ENCODE assay signal across 8 mouse cellular contexts in the genomic region with DNA sequence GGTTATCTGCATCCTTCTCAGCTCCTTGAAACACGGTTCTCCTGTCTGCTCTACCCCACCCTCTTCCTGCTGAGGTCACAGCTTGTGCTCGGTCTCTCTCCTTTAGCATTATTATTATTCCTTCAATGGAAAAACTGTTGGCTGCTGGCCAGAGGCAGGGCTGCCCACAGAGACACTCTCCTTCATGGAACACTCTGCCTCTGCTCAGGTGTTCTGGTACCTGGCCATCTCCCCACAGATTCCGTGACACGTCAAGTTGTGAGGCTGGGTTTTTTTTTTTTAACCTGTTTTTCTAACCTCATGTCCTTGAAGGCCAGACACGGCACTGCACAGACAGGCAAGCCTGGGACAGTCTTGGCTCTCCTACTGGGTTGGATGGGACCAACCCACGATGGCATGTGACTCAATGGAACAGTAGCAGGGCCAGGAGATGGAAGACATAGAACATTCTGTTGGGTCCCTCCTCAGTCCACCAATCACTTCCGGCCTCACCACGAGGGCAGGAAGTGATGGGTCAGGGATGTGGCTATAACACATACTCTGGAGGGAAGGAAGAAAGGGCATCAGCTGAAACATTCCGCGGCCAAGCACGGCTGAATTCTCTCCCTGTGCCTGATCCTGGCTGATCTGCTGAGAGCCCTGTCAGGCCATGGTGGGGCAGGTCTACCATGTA. TPM values are rescaled to one million over a fixed set of nuclear protein-coding genes. Genes with fewer than 3 reads are reported as not detected.
A peak's percentile ranks its signal among the peaks of the same experiment; 100 is the strongest.
DNase-seq lines count a peak whose midpoint lies in the region; ATAC-seq lines count a peak whose summit lies in the region.

No protein-coding gene starts in this region.

- DNase-seq in CD4-positive, CD25-positive, alpha-beta regulatory T cell, adult 2 months (ENCODE audit: low read depth, low spot score) = peak; percentile 58
- peak; percentile 26 for DNase-seq in embryonic facial prominence, embryonic 14.5 days (ENCODE audit: low spot score)
- no peak for DNase-seq in urinary bladder, adult 2 months (ENCODE audit: low spot score)
- DNase-seq in ovary, adult 18-20 months (ENCODE audit: low spot score) = no peak
- no peak for DNase-seq in thymus, postnatal 0 days (ENCODE audit: low spot score)
- no peak for DNase-seq in spleen, adult 12 weeks (ENCODE audit: low spot score)

- H3K4me1 ChIP-seq in embryonic facial prominence, embryonic 14.5 days (ENCODE audit: control insufficient read depth, insufficient read depth, low read length) = peaks cover 62% of the 10 kb centered on the region
- H3K4me1 ChIP-seq in hindbrain, embryonic 16.5 days (ENCODE audit: control insufficient read depth, insufficient read depth, low read depth, low read length) = peaks cover 76% of the 10 kb centered on the region
- H3K4me1 ChIP-seq in lung, embryonic 16.5 days (replicated peaks; ENCODE audit: control insufficient read depth, insufficient read depth, low read length) = peaks cover 91% of the 10 kb centered on the region

- H3K27ac ChIP-seq in embryonic facial prominence, embryonic 14.5 days (replicated peaks; ENCODE audit: low read depth, low read length) = no peak overlapping the region
- H3K27ac ChIP-seq in hindbrain, embryonic 16.5 days (ENCODE audit: low read depth, low read length) = no peak overlapping the region
- peak overlapping the region; percentile 90 for H3K27ac ChIP-seq in lung, embryonic 16.5 days (ENCODE audit: low read length)

- H3K27me3 ChIP-seq in embryonic facial prominence, embryonic 14.5 days (replicated peaks; ENCODE audit: control insufficient read depth, insufficient read depth, low read length) = peaks cover 7% of the 10 kb centered on the region; the same call in 1 of the 2 replicates
- no peaks in the 10 kb centered on the region for H3K27me3 ChIP-seq in hindbrain, embryonic 16.5 days (replicated peaks; ENCODE audit: control insufficient read depth, insufficient read depth, low read length)
- H3K27me3 ChIP-seq in lung, embryonic 16.5 days (ENCODE audit: control insufficient read depth, insufficient read depth, low read depth, low read length) = no peaks in the 10 kb centered on the region

- ATAC-seq in embryonic facial prominence, embryonic 14.5 days (ENCODE audit: low read depth) = no peak
- ATAC-seq in hindbrain, embryonic 16.5 days = no peak
- ATAC-seq in lung, embryonic 16.5 days (ENCODE audit: low read depth) = no peak

- no peak overlapping the region for H3K4me3 ChIP-seq in embryonic facial prominence, embryonic 14.5 days (ENCODE audit: low read depth, low read length)
- no peak overlapping the region for H3K4me3 ChIP-seq in hindbrain, embryonic 16.5 days (ENCODE audit: low read length)
- no peak overlapping the region for H3K4me3 ChIP-seq in lung, embryonic 16.5 days (ENCODE audit: low read length)

- H3K36me3 ChIP-seq in embryonic facial prominence, embryonic 14.5 days (ENCODE audit: control insufficient read depth, insufficient read depth, low read length) = no peaks in the 10 kb centered on the region
- no peaks in the 10 kb centered on the region for H3K36me3 ChIP-seq in hindbrain, embryonic 16.5 days (ENCODE audit: control insufficient read depth, insufficient read depth, low read length)
- 0 out of 2 replicates have a peak, but pooled peaks cover 2% of the 10 kb centered on the region for H3K36me3 ChIP-seq in lung, embryonic 16.5 days (ENCODE audit: control insufficient read depth, insufficient read depth, low read length)

- WGBS in embryonic facial prominence, embryonic 14.5 days = 63% methylated on average over 11 of the region's 11 CpGs
- 60% methylated on average over 11 of the region's 11 CpGs for WGBS in hindbrain, embryonic 16.5 days
- 46% methylated on average over 11 of the region's 11 CpGs for WGBS in lung, embryonic 16.5 days

- H3K4me2 ChIP-seq in embryonic facial prominence, embryonic 14.5 days (ENCODE audit: low read depth, low read length) = no peak overlapping the region
- H3K4me2 ChIP-seq in hindbrain, embryonic 16.5 days (ENCODE audit: low read length) = peak overlapping the region; percentile 13
- H3K4me2 ChIP-seq in lung, embryonic 16.5 days (ENCODE audit: low read depth, low read length) = peak overlapping the region; percentile 28

- H3K9me3 ChIP-seq in embryonic facial prominence, embryonic 14.5 days (ENCODE audit: control insufficient read depth, low read length) = no peaks in the 10 kb centered on the region
- H3K9me3 ChIP-seq in hindbrain, embryonic 16.5 days (ENCODE audit: control insufficient read depth, low read length) = no peaks in the 10 kb centered on the region
- H3K9me3 ChIP-seq in lung, embryonic 16.5 days (ENCODE audit: control insufficient read depth, low read length) = no peaks in the 10 kb centered on the region

- H3K9ac ChIP-seq in embryonic facial prominence, embryonic 14.5 days (ENCODE audit: low read depth, low read length) = no peak overlapping the region
- H3K9ac ChIP-seq in hindbrain, embryonic 16.5 days (ENCODE audit: low read depth, low read length) = no peak overlapping the region
- H3K9ac ChIP-seq in lung, embryonic 16.5 days (ENCODE audit: low read length) = 0 out of 2 replicates have a peak overlapping the region, but pooled peaks have one; percentile 4

RNA-seq across cellular contexts. Expression of a gene that starts 18.5 kb away (rescaled TPM):
- 29.9 and 35.8 TPM in 2 replicates for polyA plus RNA-seq in embryonic facial prominence, embryonic 14.5 days (2014; fragmentation: Nextera tagmentation; extraction: Ambion mirVana)
- 13.3 and 15.1 TPM in 2 replicates for polyA plus RNA-seq in hindbrain, embryonic 16.5 days (2015; fragmentation: Nextera tagmentation; extraction: Ambion mirVana)
- 20.5 and 22.0 TPM in 2 replicates for polyA plus RNA-seq in lung, embryonic 16.5 days (2015; fragmentation: Nextera tagmentation; extraction: Ambion mirVana)
- 21.4 and 33.4 TPM in 2 replicates for polyA plus RNA-seq in urinary bladder, adult 2 months (2012; rRNA removed)
- 44.3 and 54.9 TPM in 2 replicates for polyA plus RNA-seq in thymus, postnatal 0 days (2015; fragmentation: Nextera tagmentation; extraction: Ambion mirVana)

RNA-seq across cellular contexts. Expression of a gene that starts 53.0 kb away (rescaled TPM):
- 38.6 and 42.0 TPM in 2 replicates for polyA plus RNA-seq in embryonic facial prominence, embryonic 14.5 days (2014; fragmentation: Nextera tagmentation; extraction: Ambion mirVana)
- 15.4 and 19.3 TPM in 2 replicates for polyA plus RNA-seq in hindbrain, embryonic 16.5 days (2015; fragmentation: Nextera tagmentation; extraction: Ambion mirVana)
- 21.8 and 23.2 TPM in 2 replicates for polyA plus RNA-seq in lung, embryonic 16.5 days (2015; fragmentation: Nextera tagmentation; extraction: Ambion mirVana)
- 41.7 and 46.3 TPM in 2 replicates for polyA plus RNA-seq in urinary bladder, adult 2 months (2012; rRNA removed)
- 12.4 and 12.9 TPM in 2 replicates for polyA plus RNA-seq in thymus, postnatal 0 days (2015; fragmentation: Nextera tagmentation; extraction: Ambion mirVana)

Comparison
In these comparisons a context has a peak if more than half of its experiments do, and no peak if none do; other contexts are left out.
1. DNase-seq: peak in CD4-positive, CD25-positive, alpha-beta regulatory T cell, adult 2 months (single experiment) and embryonic facial prominence, embryonic 14.5 days (single experiment); none in urinary bladder, adult 2 months (single experiment), ovary, adult 18-20 months (single experiment), thymus, postnatal 0 days (single experiment) and spleen, adult 12 weeks (single experiment).